Mouse (Mus musculus) embryonic facial prominence, embryonic 14.5 days (tissue): ENCODE results near the gene Eif4b. TPM values are rescaled to one million over a fixed set of nuclear protein-coding genes. Genes with fewer than 3 reads are reported as not detected.

ENCODE experiments used
- ATAC-seq: fragments of 200-750 bp; cut with Nextera tagmentation; 2 replicates; pipeline ENCODE4 v1.8.0; 2017; ENCODE audit warnings: low read depth, moderate number of reproducible peaks, moderate TSS enrichment
- DNase-seq: peaks from one replicate; pipeline ENCODE4 v3.0.0-alpha.2; 2015; ENCODE audit warnings: low spot score
- H3K27ac ChIP-seq: fragments of 300-500 bp; sonication (generic); replicated peaks from 2 replicates; pipeline ENCODE4 v1.5.1; 2014; ENCODE audit warnings: low read depth, mild to moderate bottlenecking, low read length, moderate library complexity
- H3K27me3 ChIP-seq: fragments of 300-500 bp; sonication (generic); replicated peaks from 2 replicates; pipeline ENCODE4 v1.6.1; 2014; ENCODE audit warnings: low read length; ENCODE audit not compliant: control insufficient read depth, insufficient read depth
- H3K36me3 ChIP-seq: fragments of 300-500 bp; sonication (generic); 2 replicates; pipeline ENCODE4 v1.6.1; 2014; ENCODE audit warnings: low read length, mixed read lengths; ENCODE audit not compliant: control insufficient read depth, insufficient read depth
- H3K4me1 ChIP-seq: fragments of 300-500 bp; sonication (generic); 2 replicates; pipeline ENCODE4 v1.6.1; 2014; ENCODE audit warnings: antibody characterized with exemption, low read length; ENCODE audit not compliant: control insufficient read depth, insufficient read depth
- H3K4me2 ChIP-seq: fragments of 300-500 bp; sonication (generic); 2 replicates; pipeline ENCODE4 v1.6.1; 2014; ENCODE audit warnings: low read depth, mild to moderate bottlenecking, low read length, moderate library complexity, mixed read lengths
- H3K4me3 ChIP-seq: fragments of 300-500 bp; sonication (generic); 2 replicates; pipeline ENCODE4 v1.5.1; 2014; ENCODE audit warnings: low read depth, mild to moderate bottlenecking, low read length
- H3K9ac ChIP-seq: fragments of 300-500 bp; sonication (generic); 2 replicates; pipeline ENCODE4 v1.6.1; 2014; ENCODE audit warnings: low read depth, mild to moderate bottlenecking, low read length, moderate library complexity, mixed read lengths
- H3K9me3 ChIP-seq: fragments of 300-500 bp; sonication (generic); 2 replicates; pipeline ENCODE4 v1.6.1; 2016; ENCODE audit warnings: low read length; ENCODE audit not compliant: control insufficient read depth
- WGBS: fragments of 180-500 bp; shearing (Covaris S2); extraction: QIAGEN DNeasy Blood & Tissue Kit; methylation state at CpG from one replicate; pipeline ENCODE4 v1.1.7; 2014; 5-methylcytosine and 5-hydroxymethylcytosine counted together
- polyA plus RNA-seq: library from polyadenylated mRNA; unstranded; fragments of >200 nt; fragmentation: Nextera tagmentation; extraction: Ambion mirVana; gene quantifications from 2 replicates; pipeline ENCODE4 v1.2.1, GENCODE M21; 2014

Gene Eif4b
- polyA plus RNA-seq, 1 experiment from 2014 or later: 123 TPM

DNA sequence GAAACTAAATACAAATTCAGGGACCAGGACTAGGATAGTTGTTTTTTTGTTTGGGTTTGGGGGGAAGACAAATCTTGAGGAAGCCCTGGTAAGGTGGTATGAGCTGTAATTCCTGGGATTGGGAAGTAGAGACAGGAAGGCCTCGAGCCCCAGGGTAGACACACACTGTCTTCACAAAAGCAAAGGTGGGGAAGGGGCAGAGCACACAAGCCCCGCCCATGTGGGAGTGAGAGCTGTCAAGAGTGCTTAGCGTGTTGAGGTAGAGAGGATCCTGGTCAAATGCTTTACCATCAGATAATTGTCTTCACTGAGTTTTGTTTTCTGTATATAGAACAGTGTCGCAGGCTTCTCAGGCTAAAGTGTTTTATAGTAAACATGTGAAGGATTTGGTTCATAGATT, 9.5 kb downstream of the Eif4b start:
- Histone ChIP-seq H3K4me2 (no peak overlapping the region), H3K4me3 (no peak overlapping the region), H3K4me1 (no peaks in the 10 kb centered on the region), H3K9me3 (no peaks in the 10 kb centered on the region), H3K9ac (no peak overlapping the region), H3K36me3 (peaks cover 61% of the 10 kb centered on the region), H3K27ac (no peak overlapping the region), H3K27me3 (no peaks in the 10 kb centered on the region)
- 89% methylated on average over 4 of the region's 4 CpGs for WGBS
- DNase-seq: no peak
- no peak for ATAC-seq

DNA sequence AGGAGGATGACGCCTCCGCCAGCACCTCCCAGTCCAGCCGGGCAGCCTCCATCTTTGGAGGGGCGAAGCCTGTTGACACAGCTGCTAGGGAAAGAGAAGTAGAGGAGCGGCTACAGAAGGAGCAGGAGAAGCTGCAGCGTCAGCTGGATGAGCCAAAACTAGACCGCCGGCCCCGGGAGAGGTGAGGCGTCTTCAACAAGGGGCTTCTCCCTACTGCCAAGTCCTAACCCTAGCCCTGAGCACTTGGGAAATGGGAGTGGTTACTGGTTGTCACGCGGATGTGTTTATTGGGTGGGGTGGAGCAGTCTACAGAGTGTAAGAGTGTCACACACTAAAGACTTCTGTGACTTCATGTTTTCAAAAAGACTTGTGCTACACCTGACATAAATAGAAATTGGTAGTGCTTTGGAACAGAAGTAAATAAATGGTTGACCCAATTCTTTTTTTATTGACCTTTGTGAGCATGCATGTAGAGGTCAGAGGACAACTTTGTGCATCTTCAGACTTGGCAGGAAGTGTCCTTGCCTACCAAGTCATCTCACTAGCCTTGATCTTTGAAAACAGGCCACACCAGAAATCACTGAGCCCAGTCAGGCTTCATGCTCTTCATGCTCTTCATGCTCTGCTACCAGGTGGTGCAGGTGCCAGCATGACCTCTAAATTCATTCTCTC, 16.5 kb downstream of the Eif4b start:
- ATAC-seq: no peak

DNA sequence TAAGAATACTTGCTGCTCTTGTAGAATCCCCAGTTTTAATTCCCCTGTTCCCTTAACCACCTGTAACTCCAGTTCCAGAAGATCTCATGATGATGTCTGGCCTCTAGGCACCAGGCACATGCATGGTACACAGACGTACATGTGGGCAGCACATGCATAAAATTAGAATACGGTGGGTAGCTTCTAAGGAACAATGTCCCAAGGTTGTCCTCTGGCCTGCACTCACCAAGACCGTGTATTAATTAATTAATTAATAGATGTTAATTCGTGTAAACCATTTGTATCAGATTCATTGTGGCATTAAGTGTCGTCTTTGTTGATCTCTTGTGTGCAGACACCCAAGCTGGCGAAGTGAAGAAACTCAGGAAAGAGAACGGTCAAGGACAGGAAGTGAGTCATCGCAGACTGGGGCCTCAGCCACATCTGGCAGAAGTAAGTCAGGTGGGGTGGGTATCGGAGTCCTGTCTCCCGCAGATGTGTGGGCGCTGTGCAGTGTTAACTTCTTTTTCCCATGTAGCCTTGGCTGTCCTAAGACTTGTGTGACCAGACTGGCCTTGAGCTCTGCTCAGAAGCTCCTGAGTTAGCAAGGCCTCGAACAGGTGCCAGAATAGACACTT, 17.6 kb downstream of the Eif4b start:
- Histone ChIP-seq H3K9me3 (no peaks in the 10 kb centered on the region), H3K36me3 (peaks cover 100% of the 10 kb centered on the region), H3K27ac (no peak overlapping the region), H3K4me2 (no peak overlapping the region), H3K9ac (no peak overlapping the region), H3K4me1 (no peaks in the 10 kb centered on the region), H3K4me3 (no peak overlapping the region), H3K27me3 (no peaks in the 10 kb centered on the region)
- 80% methylated on average over 12 of the region's 12 CpGs for WGBS
- DNase-seq (no peak), ATAC-seq (no peak)

More for the DNA sequence above, 16.5 kb downstream of the Eif4b start:
- no peaks in the 10 kb centered on the region for H3K4me1 ChIP-seq
- H3K9ac ChIP-seq: no peak overlapping the region
- DNase-seq: no peak
- H3K27me3 ChIP-seq: no peaks in the 10 kb centered on the region
- WGBS: 82% methylated on average over 12 of the region's 12 CpGs
- H3K36me3 ChIP-seq: peaks cover 99% of the 10 kb centered on the region
- H3K4me3 ChIP-seq: no peak overlapping the region
- H3K4me2 ChIP-seq: no peak overlapping the region
- H3K27ac ChIP-seq: no peak overlapping the region
- no peaks in the 10 kb centered on the region for H3K9me3 ChIP-seq

DNA sequence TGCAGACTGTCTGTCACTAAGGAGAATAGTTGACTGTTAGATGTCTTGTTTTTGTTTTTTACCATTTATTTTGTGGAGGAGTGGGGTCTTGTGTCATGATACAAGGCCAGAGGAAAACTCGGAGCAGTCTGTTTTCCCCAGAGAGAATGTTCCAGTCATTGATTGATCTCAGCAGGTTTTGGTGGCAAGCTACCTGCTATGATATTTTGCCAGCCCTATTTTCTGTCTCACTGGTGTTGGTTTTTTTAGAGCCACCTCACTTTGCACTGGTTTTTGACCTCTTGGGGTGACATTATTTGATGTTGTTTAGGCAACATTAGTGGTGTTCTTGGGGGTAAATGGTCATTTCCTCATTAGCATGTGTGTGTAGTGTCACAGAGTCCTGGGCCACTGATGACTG, 18.1 kb downstream of the Eif4b start:
- ATAC-seq (no peak), DNase-seq (no peak)
- Histone ChIP-seq H3K4me1 (no peaks in the 10 kb centered on the region), H3K4me3 (no peak overlapping the region), H3K27ac (no peak overlapping the region), H3K9me3 (no peaks in the 10 kb centered on the region), H3K9ac (no peak overlapping the region), H3K4me2 (no peak overlapping the region), H3K27me3 (no peaks in the 10 kb centered on the region), H3K36me3 (peaks cover 99% of the 10 kb centered on the region)
- WGBS: 57% methylated on average over 1 of the region's 1 CpGs

DNA sequence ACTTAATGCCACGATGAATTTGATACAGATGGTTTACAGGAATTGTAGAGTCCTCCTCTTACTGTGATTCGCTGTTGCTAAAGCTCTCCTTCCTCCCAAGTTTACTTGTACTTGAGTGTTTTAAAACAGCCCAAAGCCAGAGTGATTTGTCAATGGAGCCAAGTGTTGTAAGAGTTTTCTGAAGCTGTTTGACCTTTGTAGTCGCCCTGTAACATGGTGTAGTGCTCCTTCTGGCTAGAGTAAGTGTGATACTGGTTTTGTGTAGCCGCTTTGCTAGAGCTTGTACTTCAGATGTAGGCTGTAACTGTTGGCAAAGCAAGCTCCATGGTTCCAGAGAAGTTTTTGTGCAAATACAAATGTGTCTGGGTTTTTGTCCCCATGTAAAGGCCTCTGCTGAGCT, 18.6 kb downstream of the Eif4b start:
- no peaks in the 10 kb centered on the region for H3K27me3 ChIP-seq
- no peaks in the 10 kb centered on the region for H3K9me3 ChIP-seq
- H3K27ac ChIP-seq: no peak overlapping the region
- WGBS: 90% methylated on average over 4 of the region's 4 CpGs
- H3K4me3 ChIP-seq: no peak overlapping the region
- H3K4me1 ChIP-seq: peaks cover 2% of the 10 kb centered on the region; the same call in 1 of the 2 replicates
- no peak overlapping the region for H3K4me2 ChIP-seq
- peaks cover 97% of the 10 kb centered on the region for H3K36me3 ChIP-seq
- no peak for DNase-seq
- ATAC-seq: no peak
- no peak overlapping the region for H3K9ac ChIP-seq

DNA sequence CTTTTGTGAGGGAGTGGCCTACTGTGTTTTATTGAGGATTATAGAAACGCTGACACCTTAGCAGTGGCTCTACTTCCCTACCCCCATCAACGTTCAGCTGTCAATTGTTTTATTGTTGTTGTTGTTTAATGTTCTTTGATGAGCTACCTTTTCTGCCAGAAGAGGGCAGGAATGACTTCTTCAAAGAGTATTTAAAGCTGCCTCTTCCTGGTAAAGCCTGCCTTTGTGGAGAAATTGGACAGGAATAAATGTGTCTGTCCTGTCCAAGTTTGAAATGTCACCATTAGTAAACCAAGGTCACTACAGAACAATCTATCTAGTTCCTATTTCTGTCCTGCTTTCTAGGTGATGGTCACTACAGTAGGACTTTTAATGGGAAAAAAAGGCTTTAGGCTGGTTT, 20.6 kb downstream of the Eif4b start:
- WGBS: 68% methylated on average over 2 of the region's 2 CpGs
- Histone ChIP-seq H3K4me1 (peaks cover 17% of the 10 kb centered on the region), H3K36me3 (peaks cover 80% of the 10 kb centered on the region), H3K27me3 (no peaks in the 10 kb centered on the region), H3K4me3 (no peak overlapping the region), H3K4me2 (no peak overlapping the region), H3K27ac (no peak overlapping the region), H3K9ac (no peak overlapping the region), H3K9me3 (no peaks in the 10 kb centered on the region)
- DNase-seq (no peak), ATAC-seq (no peak)

DNA sequence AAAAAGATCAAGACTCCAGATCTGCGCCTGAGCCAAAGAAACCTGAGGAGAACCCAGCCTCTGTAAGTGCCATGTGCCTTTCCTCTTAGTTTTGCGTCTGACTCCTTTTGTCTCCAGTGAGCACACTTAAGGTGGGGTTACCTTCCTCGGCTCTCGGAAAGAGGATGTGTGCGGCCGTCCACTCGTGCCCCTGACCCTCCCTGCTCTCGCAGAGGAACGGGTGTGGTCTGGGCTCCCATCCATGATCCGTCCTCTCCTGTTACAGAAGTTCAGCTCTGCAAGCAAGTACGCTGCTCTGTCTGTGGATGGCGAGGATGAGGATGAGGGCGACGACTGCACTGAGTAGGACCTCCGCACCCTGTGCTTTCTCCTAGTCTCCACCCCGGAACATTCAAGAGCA, 21.4 kb downstream of the Eif4b start:
- DNase-seq: no peak
- Histone ChIP-seq H3K4me1 (peaks cover 22% of the 10 kb centered on the region), H3K27ac (no peak overlapping the region), H3K4me3 (no peak overlapping the region), H3K27me3 (no peaks in the 10 kb centered on the region), H3K36me3 (peaks cover 71% of the 10 kb centered on the region), H3K9ac (no peak overlapping the region), H3K9me3 (no peaks in the 10 kb centered on the region), H3K4me2 (no peak overlapping the region)
- 77% methylated on average over 16 of the region's 16 CpGs for WGBS
- no peak for ATAC-seq

DNA sequence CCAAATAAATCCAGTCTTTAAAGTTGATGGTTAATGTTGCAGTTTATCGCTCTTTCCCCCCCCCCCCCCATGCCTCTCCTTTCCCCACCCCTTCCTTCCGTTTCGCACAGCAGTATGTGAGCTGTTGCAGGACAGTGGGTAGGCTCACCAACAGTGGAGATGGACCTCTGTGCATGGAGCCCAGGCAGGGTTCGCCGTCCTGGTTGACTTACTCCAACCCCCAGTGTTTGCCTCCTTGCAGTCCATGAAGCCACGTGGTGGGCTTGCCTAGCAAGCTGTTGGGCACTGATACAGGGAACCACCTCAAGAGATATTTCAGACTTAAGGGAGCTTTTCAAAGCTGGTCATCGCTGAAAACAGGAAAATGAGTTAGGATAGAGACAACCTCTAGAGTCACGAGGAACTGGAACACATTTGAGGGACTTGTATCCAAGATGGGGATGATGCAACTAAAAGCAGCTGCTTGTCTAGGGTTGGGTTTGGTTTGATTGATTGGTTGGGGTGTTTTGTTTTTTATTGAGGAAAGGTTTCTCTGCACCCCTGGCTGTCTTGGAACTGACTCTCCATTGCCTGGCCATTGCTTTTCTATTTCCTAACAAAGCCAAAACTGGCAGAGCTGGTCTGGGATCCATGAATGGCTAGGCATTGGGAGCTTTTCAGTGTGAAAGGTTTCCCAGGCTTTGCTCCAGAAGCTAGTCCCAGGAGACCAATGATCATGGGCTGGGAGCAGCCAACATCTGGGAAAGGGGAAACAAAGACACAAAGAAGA, 23.8 kb downstream of the Eif4b start:
- Histone ChIP-seq H3K4me1 (peaks cover 36% of the 10 kb centered on the region), H3K27ac (peak overlapping the region; percentile 99), H3K4me3 (no peak overlapping the region), H3K27me3 (no peaks in the 10 kb centered on the region), H3K9me3 (no peaks in the 10 kb centered on the region), H3K9ac (no peak overlapping the region), H3K4me2 (no peak overlapping the region), H3K36me3 (peaks cover 48% of the 10 kb centered on the region)
- DNase-seq: no peak
- ATAC-seq: no peak
- WGBS: 79% methylated on average over 8 of the region's 8 CpGs
